Mouse (Mus musculus): ENCODE measurements around the gene Osbpl2.

Gene Osbpl2

DNA sequence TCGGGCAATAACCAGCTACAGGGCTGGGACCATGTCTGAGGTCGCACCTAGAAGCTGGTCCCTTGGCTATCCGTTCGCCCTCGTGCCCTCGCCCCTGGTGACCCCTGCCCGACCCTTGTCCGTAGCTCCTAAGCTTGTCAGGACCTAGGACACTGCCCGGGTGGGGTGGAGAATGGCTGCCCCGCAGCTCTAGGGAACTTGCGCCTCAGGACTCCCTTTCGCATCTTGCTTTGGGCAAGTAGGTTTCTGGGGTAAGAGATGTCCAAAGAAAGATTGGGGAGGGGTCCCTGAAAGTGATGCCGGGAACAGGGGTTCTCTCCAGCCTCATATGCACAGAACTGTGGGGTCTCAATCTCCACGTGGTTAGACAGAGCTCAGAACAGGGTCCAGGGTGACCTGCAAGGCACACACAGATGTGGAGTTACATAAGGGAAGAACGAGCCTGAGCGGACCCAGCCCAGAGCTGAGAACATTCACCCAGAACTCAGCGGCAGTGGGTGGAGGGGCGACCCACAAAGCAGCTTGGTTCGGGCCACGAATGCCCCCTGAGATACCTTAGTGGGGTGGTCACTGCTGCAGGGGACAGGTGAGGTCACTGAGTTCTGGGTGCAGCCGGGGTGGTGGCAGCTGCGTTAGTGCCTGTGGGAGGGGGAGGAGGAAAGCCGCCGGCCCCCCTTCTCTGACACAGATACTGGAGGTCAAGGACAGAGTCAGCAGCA, 14.3 kb upstream of the Osbpl2 start:
- no peak for DNase-seq (ENCODE audit: low read depth, low spot score)

GRCm38 (mm10) chr2:180105441-180106190, 13.5 kb upstream of the Osbpl2 start:
- no peak for DNase-seq (ENCODE audit: low read depth, low spot score)

DNA sequence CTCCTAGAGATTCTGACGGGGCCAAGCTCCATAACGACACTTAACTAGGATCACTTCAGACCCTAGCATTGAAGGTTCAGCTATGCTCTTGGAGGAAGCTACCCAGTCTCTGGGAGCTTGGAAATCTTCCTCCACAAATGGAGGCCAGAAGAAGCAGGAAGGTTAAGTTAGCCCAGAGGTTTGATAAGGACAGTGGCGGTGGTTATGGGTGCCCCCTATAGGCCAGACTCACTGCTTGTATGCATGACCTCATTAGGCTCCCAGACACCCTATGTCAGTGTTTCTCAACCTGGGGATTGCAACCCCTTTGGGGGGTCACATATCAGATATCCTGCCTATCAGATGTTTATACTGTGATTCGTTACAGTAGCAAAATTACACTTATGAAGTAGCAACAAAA, 12.0 kb upstream of the Osbpl2 start:
- DNase-seq (ENCODE audit: low read depth, low spot score): no peak

DNA sequence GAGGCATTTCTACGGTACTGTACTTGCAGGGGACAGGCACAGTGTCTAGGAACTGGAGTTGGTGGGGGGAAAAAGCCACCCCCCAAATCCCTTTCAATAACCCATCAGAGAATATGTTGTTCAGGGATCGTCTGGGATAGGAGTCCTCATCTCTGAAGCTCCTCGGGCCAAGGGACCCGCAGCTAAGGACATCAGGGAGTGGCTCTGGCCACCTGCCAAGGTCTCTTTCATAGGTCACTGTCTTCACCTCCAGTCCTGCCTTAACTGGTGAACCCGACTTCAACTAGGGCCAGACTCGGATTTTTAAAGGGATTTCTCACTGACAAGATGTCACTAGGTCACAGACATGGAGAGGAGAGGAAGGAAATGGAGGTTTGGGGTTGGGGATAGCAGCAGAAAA, 10.8 kb upstream of the Osbpl2 start:
- DNase-seq (ENCODE audit: low read depth, low spot score): no peak

DNA sequence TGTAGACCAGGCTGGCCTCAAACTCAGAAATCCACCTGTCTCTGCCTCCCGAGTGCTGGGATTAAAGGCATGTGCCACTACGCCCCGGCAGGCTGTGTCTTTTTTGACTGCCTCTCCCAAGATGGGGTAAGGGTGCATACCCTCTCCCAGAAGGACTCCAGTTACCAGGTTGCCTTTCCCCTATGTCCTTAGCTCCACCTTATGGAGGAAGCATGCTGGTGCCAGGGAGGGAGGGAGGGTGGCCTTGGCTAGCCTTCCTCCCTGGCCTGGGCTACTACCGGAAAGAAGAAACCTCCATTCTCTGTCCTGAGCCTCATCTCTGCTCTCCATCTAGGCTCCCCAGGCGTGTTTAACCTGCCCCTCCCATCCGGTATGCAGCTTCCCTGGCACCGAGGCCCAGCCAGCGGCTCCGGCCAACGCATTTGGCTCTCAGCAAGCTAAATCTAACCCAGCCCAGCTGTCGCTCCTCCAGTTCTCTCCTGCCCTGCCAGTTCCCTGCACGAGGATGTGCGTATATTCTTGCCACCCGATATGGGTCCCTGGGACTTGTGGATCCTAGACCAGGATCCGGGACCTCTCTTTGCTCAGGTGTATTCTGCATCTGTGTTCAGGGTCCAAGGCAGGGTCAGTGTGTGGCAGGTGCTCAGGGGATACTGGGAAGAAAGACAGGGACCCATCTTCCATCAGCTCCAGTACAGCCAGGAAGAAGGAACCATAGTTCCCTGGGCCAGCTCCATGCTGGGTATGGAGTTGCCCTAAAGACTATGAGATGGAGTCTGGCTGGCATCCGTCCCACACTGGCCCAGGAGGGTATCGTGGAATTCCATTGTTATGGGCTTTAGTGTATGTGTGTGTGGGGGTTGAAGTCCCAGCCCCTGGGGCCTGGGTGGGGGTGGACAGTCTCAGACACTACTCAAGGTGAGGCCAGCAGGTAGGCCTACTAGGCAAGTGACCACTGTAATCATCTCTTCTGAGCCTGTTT, 4.9 kb upstream of the Osbpl2 start:
- no peak for DNase-seq (ENCODE audit: low read depth, low spot score)

- no peak for DNase-seq (ENCODE audit: low read depth, low spot score)
Observed at GRCm38 (mm10) chr2:180115279-180115678, 3.8 kb upstream of the Osbpl2 start.

DNA sequence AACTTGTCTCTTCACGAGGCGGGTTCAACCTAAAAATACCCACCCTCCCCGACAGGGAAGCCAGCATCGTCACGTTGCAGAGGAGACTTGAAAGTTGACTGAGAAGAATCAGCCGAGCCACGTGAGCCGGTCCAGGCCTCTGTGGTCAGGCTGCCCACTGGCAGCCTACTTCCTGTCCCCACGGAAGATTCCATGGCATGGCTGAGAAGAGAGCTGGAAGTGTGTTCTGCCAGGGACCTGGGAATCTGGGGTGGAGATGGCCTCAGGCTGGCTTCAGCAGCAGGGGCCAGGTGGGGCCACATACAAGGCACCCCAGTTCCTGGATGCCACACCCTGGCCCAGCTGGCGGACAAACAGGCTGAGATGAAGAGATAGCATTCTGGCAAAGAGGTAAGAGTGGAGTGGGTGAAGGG, 3.0 kb upstream of the Osbpl2 start:
- DNase-seq (ENCODE audit: low read depth, low spot score): no peak

DNA sequence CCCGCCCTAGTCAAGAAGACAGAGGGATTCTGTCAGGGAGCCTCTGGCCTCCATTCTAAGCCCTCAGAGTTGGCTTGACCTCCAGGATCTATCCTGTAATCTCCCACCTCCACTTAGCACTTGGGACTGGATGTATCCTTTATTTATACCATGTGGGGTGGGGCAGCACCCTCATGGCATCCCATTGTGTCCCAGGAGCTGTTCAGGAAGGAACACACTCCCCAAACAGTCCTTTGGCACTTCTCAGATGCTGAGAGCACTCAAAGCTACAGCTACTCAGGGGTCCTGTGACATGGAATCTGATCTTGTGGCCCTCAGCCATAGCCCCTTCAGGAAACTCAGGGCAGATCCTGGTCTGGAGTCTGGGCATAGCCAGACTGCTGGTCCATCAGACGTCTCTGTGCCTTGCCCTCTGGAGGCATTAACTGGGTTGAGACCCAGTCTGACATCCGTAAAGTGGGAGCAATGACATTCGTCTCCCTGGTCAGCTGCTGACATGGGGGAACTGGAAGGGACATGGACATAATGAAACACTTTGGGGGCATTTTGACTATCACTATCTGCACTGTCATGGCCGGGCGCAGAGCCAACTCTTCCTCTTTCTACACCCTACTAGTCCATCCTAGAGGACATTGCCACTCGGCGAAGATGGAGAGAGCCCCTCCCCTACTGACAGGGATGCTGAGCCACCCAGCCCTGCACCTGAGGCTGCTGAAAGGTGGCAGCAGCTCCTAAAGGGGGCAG, 2.2 kb upstream of the Osbpl2 start:
- no peak for DNase-seq (ENCODE audit: low read depth, low spot score)

- no peak for DNase-seq (ENCODE audit: low read depth, low spot score)
Observed at GRCm38 (mm10) chr2:180117485-180118194, 1.5 kb upstream of the Osbpl2 start.

DNA sequence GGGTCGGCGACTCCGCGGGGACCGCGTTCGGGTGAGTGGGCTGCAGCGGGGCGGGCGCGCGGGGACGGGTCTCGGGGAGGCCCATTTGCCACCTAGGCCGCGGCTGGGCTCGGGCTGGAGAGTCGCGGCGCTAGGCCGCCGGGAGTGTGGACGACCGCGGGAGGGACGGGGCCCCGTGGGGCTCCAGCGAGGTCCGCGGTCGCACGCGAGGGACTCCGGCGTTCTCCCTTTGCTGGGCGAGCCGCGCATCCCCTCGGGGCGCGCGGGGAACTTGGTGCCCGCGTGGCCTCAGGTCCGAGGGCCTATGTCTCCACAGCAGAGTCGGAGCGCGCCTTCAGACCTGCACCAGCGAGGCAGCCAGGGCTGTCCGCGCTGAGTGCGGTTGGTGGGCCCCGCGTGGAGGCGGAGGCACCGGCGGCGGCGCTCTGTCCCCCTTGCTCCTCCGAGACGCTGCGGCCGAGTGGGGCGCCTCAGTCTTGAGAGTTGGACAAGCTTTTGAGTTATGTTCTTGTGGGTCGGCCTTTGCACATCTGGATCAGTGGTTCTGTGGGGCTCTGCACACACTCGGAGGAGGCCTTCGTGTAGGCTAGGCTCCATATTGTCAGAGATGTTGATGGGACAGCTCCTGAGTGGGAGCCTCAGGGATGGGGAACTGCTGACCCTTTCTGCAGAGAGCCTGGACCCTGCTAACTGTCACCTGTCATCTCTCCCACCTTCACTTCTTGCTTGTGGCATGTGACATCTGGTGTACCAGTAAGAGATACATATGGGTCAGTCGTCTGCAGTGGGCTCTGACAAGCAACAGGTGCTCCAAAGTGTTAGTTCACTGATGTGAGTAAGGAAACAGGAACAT, 559 bp downstream of the Osbpl2 start:
- DNase-seq (ENCODE audit: low read depth, low spot score): peak; percentile 35

DNA sequence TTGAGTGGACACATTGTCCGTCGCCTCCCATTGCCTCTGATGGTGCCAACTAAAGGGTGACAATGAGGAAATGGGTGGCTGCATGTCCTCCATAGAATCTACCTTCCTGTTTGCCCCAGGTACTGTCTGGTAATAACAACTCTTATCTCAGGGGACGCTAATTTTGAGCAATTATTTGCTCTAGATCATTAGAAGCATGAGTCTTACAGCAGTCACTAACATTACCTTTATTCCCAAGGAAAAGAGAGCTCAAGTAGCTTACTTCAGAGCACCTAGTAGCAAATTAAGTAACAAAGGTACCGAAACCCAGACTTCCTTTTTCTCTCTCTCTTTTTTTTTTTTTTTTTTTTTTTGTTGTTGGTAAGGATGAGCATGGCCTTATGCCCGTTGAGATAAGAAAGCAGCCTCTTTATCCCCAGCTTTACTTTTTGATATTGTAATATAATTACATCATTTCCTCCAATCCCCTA, 1.2 kb downstream of the Osbpl2 start:
- no peak for DNase-seq (ENCODE audit: low read depth, low spot score)

DNA sequence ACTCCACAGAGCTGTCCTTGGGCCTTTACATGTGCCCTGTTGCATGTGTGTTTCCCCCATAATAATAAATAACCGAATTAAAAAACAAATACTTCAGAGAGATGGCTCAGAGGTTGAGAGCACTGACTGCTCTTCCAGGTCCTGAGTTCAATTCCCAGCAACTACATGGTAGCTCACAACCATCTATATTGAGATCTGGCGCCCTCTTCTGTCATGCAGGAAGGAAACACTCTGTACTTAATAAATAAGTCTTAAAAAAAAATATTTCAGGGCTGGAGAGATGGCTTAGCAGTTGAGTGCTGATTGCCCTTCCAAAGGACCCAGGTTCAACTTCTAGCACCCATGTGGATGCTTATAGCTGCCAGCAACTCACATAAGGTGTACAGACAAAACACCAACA, 5.1 kb downstream of the Osbpl2 start:
- no peak for DNase-seq (ENCODE audit: low read depth, low spot score)

DNA sequence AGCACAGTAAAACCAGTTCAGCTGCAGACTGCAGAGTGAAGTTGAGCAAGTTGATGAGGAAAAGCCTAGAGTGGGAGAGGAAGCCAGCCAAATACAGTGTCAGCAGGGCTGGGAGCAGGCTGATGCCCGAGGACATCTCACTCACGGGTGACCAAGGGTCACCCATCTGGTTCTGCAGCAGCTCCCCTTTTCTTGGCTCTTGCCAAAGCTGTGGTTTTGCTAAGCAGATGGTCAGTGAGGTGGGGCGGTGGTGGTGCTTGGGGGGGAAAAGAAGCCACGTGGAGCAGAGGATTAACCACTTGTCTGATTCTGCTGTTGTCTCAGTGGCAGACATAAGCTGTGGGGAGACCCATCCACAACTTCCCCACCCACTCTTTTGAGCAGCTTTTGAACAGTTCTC, 7.1 kb downstream of the Osbpl2 start:
- no peak for DNase-seq (ENCODE audit: low read depth, low spot score)

DNA sequence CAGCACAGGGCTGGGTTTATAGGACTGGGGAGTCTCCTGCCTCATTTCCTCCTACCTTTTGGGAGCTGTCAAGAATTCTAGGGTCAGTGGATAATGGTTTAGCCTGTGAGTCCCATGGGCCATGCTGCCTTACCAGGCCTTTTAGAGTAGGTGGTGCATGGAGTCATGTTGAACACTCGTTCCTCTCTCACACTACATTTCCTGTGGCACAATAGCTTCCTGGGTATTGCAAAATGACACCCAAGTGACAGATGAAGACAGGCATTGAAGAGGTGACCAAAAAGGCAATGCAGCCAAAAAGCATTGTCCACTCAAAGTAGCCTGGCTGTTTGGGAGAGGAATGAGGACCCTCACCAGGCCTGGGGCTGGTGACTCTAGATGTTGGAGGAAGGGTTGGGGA, 8.6 kb downstream of the Osbpl2 start:
- no peak for DNase-seq (ENCODE audit: low read depth, low spot score)

DNA sequence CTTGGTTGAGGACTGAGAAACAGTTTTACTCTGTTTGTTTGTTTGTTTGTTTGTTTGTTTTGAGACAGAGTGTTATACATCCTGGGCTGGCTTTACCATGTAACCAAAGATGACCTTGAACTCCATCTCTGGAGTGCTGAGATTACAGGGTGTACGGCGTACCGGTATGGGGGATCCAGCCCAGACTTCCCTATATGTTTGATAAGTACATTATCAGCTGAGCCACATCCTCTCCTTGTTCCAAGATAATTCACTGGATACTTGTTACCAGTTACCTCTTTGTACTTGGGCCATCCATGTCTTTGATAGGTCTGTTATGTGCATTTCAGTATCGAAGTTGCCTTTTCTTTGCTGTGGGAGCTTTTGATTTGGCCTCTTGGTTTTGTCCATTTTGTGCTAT, 14.1 kb downstream of the Osbpl2 start:
- DNase-seq (ENCODE audit: low read depth, low spot score): no peak

DNA sequence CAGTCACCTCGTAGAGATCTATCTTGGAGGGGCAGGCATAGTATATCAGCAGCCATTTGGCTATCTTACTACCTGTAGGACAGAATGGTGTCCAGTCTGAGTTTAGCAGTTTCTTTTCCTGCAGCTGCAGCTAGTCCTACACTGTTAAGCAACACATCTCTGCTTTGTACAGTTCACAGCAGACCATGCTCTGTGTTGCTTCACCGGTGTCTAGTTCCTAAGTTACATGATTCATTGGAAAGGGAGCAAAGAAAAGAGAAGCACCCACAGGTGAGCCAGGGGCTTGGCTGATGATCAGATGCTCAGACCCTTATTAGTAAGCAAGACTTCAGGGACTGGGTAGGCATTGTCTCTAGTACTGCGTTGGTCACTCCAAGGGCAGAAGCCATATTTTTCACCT, 14.8 kb downstream of the Osbpl2 start:
- DNase-seq (ENCODE audit: low read depth, low spot score): no peak

DNA sequence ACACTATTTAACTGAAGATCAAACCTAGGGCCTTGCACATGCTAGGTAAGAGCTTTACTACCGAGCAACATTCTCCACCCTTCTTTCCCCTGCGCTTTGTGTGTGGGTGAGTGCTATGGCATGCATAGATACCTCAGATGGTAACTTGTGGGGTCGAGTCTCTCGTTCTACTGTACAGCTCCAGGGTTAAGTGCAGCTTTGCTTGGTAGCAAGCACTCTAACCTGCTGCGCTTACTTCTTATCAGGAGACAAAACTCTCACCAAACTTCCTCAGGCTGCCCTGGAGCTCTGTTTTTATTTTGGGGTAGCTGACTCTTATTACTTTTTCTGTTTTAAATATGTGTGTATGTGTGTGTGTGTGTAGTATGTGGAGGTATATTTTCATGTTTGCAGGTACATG, 16.3 kb downstream of the Osbpl2 start:
- no peak for DNase-seq (ENCODE audit: low read depth, low spot score)

- DNase-seq (ENCODE audit: low read depth, low spot score): no peak
Observed at GRCm38 (mm10) chr2:180146091-180146490, 27.0 kb downstream of the Osbpl2 start.

DNA sequence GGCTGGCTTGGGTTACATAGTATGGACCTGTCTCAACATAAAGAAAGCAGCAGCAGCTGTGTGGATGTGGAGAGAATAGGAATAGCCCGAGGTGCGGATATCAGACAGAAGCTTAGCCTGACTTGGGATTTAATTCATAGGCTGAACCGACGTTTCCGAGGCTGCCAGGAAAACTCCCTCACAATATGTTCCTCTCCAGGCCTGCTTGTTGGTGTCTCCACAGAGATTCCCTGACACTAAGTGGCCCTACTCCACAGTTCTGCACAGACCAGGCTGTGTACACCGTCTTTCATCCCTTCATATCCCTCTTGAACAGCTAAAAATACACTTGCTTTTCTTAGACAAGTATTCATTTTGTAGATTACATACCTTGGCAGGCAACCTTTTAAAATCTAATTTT, 28.3 kb downstream of the Osbpl2 start:
- no peak for DNase-seq (ENCODE audit: low read depth, low spot score)

DNA sequence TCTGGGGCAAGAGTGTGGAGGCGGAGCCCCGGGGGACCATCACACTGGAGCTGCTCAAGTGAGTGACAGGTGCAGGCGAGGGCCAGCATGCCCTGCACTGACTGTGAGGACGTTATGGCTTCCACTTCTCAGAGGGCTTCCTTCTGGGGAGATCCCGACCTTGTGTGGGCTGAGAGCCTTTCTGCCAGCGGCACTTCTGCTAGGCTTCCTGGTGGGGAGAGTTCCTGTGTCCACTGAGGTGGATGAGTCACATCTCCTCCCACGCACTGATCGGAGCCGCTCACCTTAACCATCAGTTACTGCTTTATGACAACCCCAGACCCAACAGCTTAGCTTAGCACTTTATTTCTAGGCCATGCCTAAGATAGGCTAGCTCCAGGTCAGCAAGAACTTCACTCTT, 29.4 kb downstream of the Osbpl2 start:
- DNase-seq (ENCODE audit: low read depth, low spot score): no peak
